Mouse (Mus musculus) NIH3T3 (cell line): ENCODE data around the gene Eif3f.
A peak's percentile ranks its signal among the peaks of the same experiment; 100 is the strongest.

Experiments used
- DNase-seq: peaks from one replicate; pipeline ENCODE4 v3.0.0-alpha.2; 2012; ENCODE audit warnings: low read depth

Eif3f gene

GRCm38 (mm10) chr7:108933794-108934731, at the start of gene Eif3f:
Gene Eif3f (plus strand): TSS chr7:108934417.
- peak; percentile 96 for DNase-seq

GRCm38 (mm10) chr7:108884906-108885305, 49.3 kb upstream of the Eif3f start, which contains the start of gene Olfr518:
Gene Olfr518 (minus strand): TSS chr7:108885006.
- DNase-seq = no peak

GRCm38 (mm10) chr7:108894320-108894719, 39.9 kb upstream of the Eif3f start, which contains the start of gene Olfr519:
Gene Olfr519 (minus strand): TSS chr7:108894420.
- DNase-seq = no peak

GRCm38 (mm10) chr7:108903969-108904368, 30.2 kb upstream of the Eif3f start:
- DNase-seq = no peak

GRCm38 (mm10) chr7:108927043-108927442, 7.2 kb upstream of the Eif3f start:
- no peak for DNase-seq

- DNase-seq = no peak
Observed at GRCm38 (mm10) chr7:108928280-108929188, 5.7 kb upstream of the Eif3f start.

GRCm38 (mm10) chr7:108929726-108930393, 4.4 kb upstream of the Eif3f start, which contains the start of gene Nlrp10:
Gene Nlrp10 (minus strand): TSS chr7:108930178.
- no peak for DNase-seq

- DNase-seq = peak; percentile 30
Observed at GRCm38 (mm10) chr7:108934836-108935235, 619 bp downstream of the Eif3f start.

- DNase-seq = no peak
Observed at GRCm38 (mm10) chr7:108935411-108935810, 1.2 kb downstream of the Eif3f start.

- no peak for DNase-seq
Observed at GRCm38 (mm10) chr7:108936591-108936990, 2.4 kb downstream of the Eif3f start.

- peak; percentile 20 for DNase-seq
Observed at GRCm38 (mm10) chr7:108941466-108941865, 7.2 kb downstream of the Eif3f start.

GRCm38 (mm10) chr7:108944002-108944401, 9.8 kb downstream of the Eif3f start:
- DNase-seq = peak; percentile 71

GRCm38 (mm10) chr7:108948611-108949010, 14.4 kb downstream of the Eif3f start:
- no peak for DNase-seq

- DNase-seq = no peak
Observed at GRCm38 (mm10) chr7:108949301-108949700, 15.1 kb downstream of the Eif3f start.

GRCm38 (mm10) chr7:108950312-108950761, 16.1 kb downstream of the Eif3f start, which contains the start of gene Tub:
Gene Tub (plus strand): TSS chr7:108950338.
- DNase-seq = no peak

GRCm38 (mm10) chr7:108950762-108951331, 16.6 kb downstream of the Eif3f start:
- DNase-seq = no peak

- DNase-seq = no peak
Observed at GRCm38 (mm10) chr7:108952801-108953200, 18.6 kb downstream of the Eif3f start.

- DNase-seq = peak; percentile 65
Observed at GRCm38 (mm10) chr7:108954185-108954584, 20.0 kb downstream of the Eif3f start.

GRCm38 (mm10) chr7:108957734-108958133, 23.5 kb downstream of the Eif3f start:
- no peak for DNase-seq

GRCm38 (mm10) chr7:108965968-108966367, 31.8 kb downstream of the Eif3f start:
- DNase-seq = no peak

GRCm38 (mm10) chr7:108966742-108967362, 32.6 kb downstream of the Eif3f start:
- DNase-seq = peak; percentile 69
